Mouse (Mus musculus) bone marrow, adult 2 months (tissue): Measurements from ENCODE around the gene Ccnk. TPM values are rescaled to one million over a fixed set of nuclear protein-coding genes. Genes with fewer than 3 reads are reported as not detected.

Experiments
- H3K27ac ChIP-seq: fragments of 200-500 bp; 2 replicates; pipeline ENCODE4 v1.5.1; 2012; ENCODE audit warnings: low read depth, mild to moderate bottlenecking, control low read depth, inconsistent platforms, low read length; ENCODE audit not compliant: control insufficient read depth, poor library complexity, insufficient read depth
- H3K4me1 ChIP-seq: fragments of 200-500 bp; 2 replicates; pipeline ENCODE4 v1.6.1; 2011; ENCODE audit warnings: low read length; ENCODE audit not compliant: control insufficient read depth, insufficient read depth
- H3K4me3 ChIP-seq: fragments of 200-500 bp; replicated peaks from 2 replicates; pipeline ENCODE3; 2011; ENCODE audit warnings: mild to moderate bottlenecking, low read depth, low read length, control low read depth; ENCODE audit not compliant: control insufficient read depth
- CTCF ChIP-seq: fragments of 200-500 bp; IDR thresholded peaks from 2 replicates; pipeline ENCODE4 v1.5.1; 2011; ENCODE audit warnings: low read length, control low read depth; ENCODE audit not compliant: control insufficient read depth, insufficient read depth
- POLR2A ChIP-seq: fragments of 200-500 bp; IDR thresholded peaks from 2 replicates; pipeline ENCODE4 v1.6.1; 2011; ENCODE audit warnings: low read depth, mild to moderate bottlenecking, control low read depth, low read length, borderline replicate concordance; ENCODE audit not compliant: control insufficient read depth
- WGBS: fragments of 180-500 bp; shearing (Covaris S2); methylation state at CpG from one replicate; pipeline ENCODE4 v1.1.7; 2018; 5-methylcytosine and 5-hydroxymethylcytosine counted together
- polyA plus RNA-seq: library from polyadenylated mRNA; stranded (reverse); fragments of >200 nt; gene quantifications from 2 replicates; pipeline ENCODE4 v1.2.4, GENCODE M21; 2011; ENCODE audit warnings: low replicate concordance; ENCODE audit not compliant: missing spikeins, insufficient read depth, insufficient read length

Ccnk gene
- polyA plus RNA-seq = 12.4 and 21.9 TPM in 2 replicates

GRCm38 (mm10) chr12:108179321-108180266 lies at the start of gene Ccnk:
Gene Ccnk (plus strand): TSS chr12:108179579.
- WGBS = under 1% methylated on average over 82 of the region's 82 CpGs
- H3K4me3 ChIP-seq = peak within 1 kb of the TSS; percentile 85
- H3K27ac ChIP-seq = peak within 1 kb of the TSS; percentile 96
- peak; percentile 52; the same call in 1 of the 2 replicates for TF ChIP-seq POLR2A
- no peak for TF ChIP-seq CTCF
- no peaks in the 10 kb centered on the region; the same call in 1 of the 2 replicates for H3K4me1 ChIP-seq

- Histone ChIP-seq H3K4me3 (no peak overlapping the region), H3K4me1 (no peaks in the 10 kb centered on the region), H3K27ac (no peak overlapping the region)
- 78% methylated on average over 8 of the region's 8 CpGs for WGBS
- TF ChIP-seq CTCF = no peak
- TF ChIP-seq POLR2A = no peak
These were observed 46.8 kb upstream of the Ccnk start for GRCm38 (mm10) chr12:108132450-108133070.

DNA sequence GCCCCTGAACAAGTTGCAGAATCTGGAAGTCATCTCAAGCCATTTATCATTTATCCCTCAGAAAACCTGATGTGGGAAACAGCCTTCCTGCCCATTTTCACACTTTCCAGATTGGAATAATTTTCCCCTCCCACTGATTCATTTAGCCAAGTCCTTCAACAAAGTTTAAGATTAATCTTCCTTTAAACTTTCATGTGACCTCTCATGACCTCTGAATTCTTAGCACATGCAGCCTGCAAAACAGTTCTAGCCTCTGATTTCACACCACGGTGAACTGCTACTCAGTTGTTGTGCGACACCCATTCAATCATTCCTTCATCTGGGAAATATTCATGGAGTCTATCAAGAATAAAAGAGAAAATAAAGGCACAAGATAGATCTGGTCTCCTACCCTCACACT lies 46.2 kb upstream of the Ccnk start:
- Histone ChIP-seq H3K4me3 (no peak overlapping the region), H3K4me1 (no peaks in the 10 kb centered on the region), H3K27ac (no peak overlapping the region)
- 90% methylated on average over 2 of the region's 2 CpGs for WGBS
- no peak for TF ChIP-seq POLR2A
- TF ChIP-seq CTCF = no peak

DNA sequence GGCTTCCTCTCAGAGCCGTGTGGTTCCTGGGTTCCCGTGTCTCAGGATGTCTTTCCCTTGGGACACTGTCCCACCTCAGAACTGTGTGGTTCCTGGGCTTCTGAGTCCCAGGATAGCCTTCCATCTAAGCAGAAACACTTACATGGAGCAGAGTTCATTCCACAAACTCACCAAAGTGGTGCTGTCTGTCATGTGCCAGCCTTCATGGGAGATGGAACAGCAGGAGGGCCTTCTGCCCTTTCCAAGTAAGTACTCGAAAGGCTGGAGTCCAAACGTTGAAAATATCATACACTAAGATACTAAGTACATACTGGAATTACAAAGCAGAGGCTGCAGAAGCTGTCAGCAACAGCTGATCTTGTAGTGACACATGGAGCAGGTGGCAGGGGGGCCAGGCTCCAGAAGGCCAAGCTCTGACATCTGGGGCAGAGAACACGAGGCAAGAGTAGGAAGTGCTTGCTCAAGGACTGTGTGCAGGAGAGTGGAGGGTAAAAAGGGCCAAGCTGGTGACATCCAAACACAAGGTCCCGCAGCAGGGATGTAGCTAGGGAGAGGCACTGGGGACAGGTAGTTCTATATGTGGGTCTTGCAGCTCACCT lies 43.7 kb upstream of the Ccnk start:
- no peak overlapping the region for H3K27ac ChIP-seq
- H3K4me3 ChIP-seq = no peak overlapping the region
- 78% methylated on average over 6 of the region's 6 CpGs for WGBS
- TF ChIP-seq CTCF (no peak), POLR2A (no peak)
- no peaks in the 10 kb centered on the region for H3K4me1 ChIP-seq

DNA sequence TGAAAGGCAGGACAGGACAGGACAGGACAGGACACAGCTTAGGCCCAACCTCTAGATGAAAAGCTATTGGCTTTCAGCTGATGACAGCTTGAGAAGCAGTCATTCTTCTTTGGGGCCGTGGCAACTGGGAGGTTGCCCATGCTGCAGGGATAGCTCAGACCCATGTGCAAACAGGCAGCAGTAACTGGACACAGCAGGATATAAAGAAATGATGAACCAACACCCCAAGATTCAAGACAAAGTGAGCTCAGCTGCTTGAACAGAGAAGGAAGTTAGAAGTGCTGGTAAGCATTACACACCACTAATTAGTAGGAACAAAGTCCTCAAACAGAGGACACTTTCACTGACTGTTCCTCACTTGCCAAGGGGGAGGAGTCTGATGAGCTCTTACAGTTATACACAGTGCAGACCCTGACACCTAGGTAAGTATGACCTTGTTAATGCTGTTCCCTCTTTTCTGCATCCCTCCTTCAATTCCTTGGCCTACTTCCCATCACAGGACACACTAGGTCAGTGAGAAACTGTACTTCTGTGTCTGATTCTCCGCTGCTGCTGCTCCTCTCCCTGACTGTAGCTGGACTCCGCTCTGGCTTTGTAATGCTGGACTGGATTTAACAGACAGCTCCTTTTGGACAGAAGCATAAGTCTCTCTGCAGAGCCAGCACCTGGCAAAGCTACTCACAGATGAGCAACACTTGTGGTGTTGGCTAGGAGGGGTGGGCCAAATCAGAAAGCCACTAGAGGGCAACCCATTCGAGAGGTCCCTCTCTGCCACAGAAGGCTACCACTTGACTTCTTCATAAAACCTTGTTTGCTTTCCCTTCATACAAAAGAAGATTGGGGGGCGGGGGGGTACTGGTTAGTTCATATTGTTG lies 35.5 kb upstream of the Ccnk start:
- TF ChIP-seq POLR2A (no peak), CTCF (no peak)
- Histone ChIP-seq H3K27ac (no peak overlapping the region), H3K4me1 (no peaks in the 10 kb centered on the region; the same call in 1 of the 2 replicates), H3K4me3 (no peak overlapping the region)
- WGBS = 90% methylated on average over 5 of the region's 5 CpGs

DNA sequence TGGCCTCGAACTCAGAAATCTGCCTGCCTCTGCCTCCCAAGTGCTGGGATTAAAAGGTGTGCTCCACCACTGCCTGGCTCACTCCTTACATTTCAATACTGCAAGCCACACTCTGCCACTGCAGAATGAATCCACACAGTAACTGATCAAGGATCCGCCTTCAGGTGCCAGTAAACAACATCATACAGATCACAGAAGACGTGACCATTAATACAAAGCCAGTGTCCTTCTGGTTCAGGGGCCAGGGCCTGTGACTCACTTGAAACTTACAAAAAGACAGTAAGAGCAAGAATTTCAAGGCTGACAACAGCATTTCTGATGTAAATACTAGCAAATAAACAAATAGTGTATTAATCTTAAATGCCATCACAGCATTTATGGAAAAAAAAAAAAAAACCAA lies 34.2 kb upstream of the Ccnk start:
- TF ChIP-seq CTCF (no peak), POLR2A (no peak)
- Histone ChIP-seq H3K4me3 (no peak overlapping the region), H3K27ac (no peak overlapping the region), H3K4me1 (no peaks in the 10 kb centered on the region; the same call in 1 of the 2 replicates)
- WGBS = 96% methylated on average over 3 of the region's 3 CpGs

- 58% methylated on average over 3 of the region's 3 CpGs for WGBS
- no peaks in the 10 kb centered on the region for H3K4me1 ChIP-seq
- TF ChIP-seq CTCF = no peak
- TF ChIP-seq POLR2A = no peak
- no peak overlapping the region for H3K27ac ChIP-seq
- H3K4me3 ChIP-seq = no peak overlapping the region
These were observed 29.6 kb upstream of the Ccnk start for GRCm38 (mm10) chr12:108149764-108150163.
